Mouse (Mus musculus): ENCODE measurements around the gene Ntsr1.

Ntsr1 gene

DNA sequence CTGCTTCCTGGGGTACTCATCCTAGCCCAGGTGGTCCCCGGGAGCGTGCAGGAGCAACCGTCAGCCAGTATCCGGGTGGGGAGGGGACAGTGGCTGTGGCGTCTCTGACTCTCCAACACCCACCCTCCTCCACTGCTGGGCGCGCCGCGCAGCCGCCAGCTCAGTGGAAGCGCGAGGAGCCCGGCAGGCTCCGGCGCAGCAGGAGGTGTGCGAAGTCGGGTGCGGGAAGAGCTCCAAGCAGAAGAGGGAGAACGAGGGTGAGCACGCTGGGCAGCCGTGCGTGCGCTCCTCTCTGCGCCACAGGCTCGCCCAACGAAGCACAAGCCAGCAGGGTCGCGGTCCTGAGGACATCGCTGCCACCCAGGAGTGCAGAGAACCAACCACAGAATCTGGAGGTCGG, at the start of gene Ntsr1:
Ntsr1 (plus strand) TSS at position 236 of the 400 bp plus-strand sequence.
- DNase-seq (ENCODE audit: inconsistent age in 2 of 2, low spot score in 1 of 2), result no peak

DNA sequence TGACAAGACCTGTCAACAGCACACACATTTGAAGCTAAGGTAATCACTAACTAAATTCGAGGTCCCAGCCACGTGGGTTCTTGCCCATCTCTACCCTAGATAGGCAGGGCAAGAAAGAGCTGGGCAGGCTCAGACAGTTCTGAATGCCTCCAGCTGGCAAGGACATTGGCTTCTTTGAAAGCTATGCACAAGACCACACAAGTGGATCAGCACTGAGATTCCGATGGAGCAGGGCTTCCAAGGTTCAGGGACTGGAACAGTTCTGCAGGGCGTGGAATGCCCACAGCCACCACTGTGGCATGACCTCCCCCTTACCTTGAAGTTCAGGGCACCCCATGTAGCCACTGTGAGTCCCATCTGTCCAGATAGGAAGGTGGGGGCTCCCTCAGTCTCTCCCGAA, 49.2 kb upstream of the Ntsr1 start:
- DNase-seq (ENCODE audit: inconsistent age in 2 of 2, low spot score in 1 of 2), result no peak

DNA sequence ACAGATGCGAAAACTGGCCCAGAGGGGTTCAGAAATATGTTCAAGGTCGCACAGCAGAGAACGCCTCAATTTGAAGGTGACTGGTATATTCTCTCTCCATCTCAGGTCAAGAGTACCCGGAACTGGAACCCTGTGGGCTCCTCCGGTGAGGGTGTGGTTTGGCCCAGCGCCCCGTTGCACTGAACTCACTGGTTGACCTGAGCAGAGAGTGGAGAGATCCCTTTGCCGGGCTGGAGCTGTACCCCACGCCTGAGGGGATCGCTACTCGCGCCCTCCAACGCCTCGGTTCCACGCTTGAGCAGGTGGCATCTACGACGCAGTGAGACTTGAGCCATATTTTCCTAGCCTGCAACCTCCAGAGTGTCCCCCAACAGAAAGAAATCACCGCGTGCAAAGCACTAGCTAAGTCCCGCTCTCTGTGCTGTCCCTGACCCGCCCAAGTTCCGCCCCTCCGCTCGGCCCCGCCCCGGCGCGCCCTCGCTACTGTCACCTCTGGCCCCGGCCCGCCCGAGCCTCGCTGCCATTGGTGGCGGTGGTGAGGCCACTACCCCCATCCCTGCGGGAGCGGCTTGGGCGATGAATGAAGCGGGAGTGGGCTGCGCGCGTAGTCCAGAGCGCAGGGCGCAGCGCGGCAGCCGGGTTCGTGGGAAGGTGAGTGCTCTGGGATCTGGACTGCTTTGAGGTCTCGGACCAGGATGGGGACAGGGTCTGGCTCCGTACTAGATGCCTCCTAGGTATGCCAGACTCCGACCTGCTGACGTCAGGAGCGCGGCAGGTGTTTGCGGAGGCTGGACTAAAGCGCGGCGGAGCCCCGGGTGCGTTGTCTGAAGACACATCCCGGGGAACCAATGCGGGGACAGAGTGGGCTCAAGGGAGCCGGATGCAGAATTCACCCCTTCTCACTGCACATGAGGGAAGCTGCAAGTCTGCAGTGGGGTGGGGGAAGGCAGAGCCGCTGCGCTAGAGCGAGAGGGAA, 43.8 kb upstream of the Ntsr1 start, which contains the start of gene Slco4a1:
Slco4a1 (plus strand) TSS at position 523 of the 976 bp plus-strand sequence.
- DNase-seq (ENCODE audit: inconsistent age in 2 of 2, low spot score in 1 of 2), result peak; percentile 86 to 94

DNA sequence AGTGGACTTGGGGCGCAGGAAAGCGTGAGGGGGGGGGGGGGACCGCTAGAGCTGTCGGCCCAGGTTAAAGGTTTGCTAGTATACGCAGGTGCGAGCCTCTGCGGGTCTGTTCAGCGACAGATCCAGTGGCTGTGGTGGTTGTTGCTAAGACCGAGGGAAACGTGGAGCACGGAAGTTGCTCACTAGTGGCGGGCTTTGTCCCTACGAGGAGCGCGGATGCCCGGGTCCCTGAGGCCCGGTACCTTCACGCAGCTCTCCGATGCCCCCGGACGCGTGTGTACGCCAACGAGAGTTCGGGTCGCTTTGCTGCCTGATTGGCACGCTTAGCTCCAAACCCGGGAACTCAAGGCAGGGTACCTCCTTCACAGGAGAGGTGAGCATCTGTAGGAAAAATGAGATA, 43.1 kb upstream of the Ntsr1 start:
- no peak for DNase-seq (ENCODE audit: inconsistent age in 2 of 2, low spot score in 1 of 2)

DNA sequence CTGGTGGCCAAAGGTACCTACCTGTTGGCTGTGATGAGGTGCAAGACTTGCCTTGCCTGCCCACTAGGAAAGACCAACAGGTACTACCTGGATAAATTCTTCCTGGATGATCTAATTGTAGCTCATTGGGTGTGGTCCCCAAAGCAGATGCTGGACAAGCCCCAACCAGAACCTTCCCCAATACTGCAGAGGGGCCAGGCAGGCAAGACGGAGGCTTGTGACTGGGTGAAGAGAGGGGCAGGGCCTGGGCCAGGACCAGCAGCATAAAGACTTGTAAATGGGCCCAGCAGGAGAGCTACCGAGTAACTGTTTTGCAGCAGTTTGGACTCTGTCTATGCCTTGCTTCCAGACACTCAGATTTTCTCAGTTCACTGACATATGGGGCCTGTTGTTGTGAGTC, 42.1 kb upstream of the Ntsr1 start:
- DNase-seq (ENCODE audit: inconsistent age in 2 of 2, low spot score in 1 of 2), result no peak

DNA sequence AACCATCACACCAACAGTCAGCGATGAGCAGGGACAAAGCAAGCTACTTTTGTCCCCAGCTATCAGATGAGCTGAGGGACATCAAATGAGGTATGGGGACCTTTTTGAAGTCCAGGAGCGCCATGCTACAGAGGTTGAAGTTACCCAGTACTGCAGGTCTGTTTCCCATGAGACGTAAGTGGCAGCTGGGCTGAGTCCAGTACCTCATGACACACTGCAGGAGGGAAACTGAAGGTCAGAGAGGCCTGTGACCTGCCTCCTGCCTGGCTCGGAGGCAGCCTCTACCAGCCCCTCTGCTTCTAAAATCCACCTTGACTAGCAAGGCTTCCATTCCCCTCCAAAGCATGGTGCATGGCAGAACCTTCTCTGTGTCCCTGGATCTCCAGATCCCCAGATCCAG, 40.3 kb upstream of the Ntsr1 start:
- no peak for DNase-seq (ENCODE audit: inconsistent age in 2 of 2, low spot score in 1 of 2)

DNA sequence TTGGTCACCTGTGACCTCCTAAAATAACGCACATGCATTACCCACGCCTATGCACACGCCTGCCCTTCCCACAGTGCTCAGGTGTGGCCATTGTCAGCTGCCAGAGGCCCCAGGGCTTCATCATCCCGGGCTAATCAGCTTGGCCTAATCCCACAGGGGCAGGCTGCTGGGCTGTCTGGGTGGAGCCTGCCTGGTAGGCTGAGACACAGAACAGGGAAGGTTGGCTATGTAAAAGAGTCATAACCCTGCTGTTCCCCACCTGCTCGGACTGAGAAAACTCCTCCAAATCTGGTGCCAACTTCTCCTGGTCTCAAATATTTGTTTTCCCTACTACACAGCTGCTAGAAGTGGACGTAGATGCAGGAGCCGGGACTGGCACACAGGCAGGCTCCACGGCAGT, 39.0 kb upstream of the Ntsr1 start:
- no peak for DNase-seq (ENCODE audit: inconsistent age in 2 of 2, low spot score in 1 of 2)

DNA sequence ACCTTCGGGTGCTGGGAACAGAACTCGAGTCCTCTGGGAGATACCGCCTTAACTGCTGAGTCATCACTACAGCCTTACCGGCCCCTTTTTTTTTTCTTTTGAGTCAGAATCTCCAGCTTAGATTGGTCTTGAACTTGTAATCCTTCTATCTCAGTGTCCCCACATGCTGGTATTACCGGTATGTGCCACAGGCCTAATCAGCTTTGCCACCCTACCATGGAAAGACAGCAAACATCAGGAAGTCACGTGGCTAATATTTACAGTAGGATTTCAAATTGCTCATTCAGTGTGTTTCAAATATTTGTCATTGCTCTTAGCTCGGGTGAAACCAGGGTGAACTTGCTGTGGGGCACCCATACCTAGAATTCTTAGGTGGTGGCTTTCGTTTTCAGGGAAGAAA, 37.2 kb upstream of the Ntsr1 start:
- DNase-seq (ENCODE audit: inconsistent age in 2 of 2, low spot score in 1 of 2), result no peak

DNA sequence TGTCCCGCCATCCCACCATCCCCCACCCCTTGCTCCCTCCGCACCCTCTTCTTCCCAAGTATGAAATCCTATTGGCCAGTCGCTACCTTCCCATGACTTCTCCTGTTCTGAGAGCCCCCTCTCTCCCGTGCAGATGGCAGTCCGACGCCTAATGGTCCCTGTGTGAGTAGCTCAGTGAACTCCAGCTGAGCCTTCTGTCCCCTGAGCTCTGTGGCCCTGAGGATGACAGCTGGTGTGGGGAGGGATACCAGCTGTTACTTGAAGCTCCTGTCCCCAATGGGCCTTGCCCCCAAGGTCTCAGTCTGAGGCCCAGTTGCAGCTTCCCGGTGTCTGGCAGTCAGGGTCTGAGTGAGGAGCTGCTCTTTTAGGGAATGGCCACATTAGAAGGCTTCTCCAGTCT, 33.3 kb upstream of the Ntsr1 start:
- no peak for DNase-seq (ENCODE audit: inconsistent age in 2 of 2, low spot score in 1 of 2)

DNA sequence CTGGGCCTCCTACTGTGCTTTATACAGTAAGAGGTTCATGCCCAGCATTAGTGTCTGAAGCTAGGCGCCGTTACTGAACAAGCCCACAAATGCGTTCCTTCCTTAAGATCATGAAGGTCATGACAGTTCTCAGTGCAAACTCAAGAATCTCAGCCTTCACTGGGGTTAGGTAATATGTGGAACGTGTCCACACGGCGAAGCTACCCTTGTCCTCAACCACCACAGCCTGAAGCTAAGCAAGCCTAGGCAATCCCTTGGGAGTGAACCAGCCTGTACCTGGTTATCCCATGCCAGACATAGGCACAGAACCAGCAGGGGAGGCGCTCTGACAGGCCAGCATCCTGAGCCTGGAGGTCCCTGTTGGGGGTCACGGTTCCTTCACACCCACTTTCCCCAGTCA, 30.9 kb upstream of the Ntsr1 start:
- no peak for DNase-seq (ENCODE audit: inconsistent age in 2 of 2, low spot score in 1 of 2)

DNA sequence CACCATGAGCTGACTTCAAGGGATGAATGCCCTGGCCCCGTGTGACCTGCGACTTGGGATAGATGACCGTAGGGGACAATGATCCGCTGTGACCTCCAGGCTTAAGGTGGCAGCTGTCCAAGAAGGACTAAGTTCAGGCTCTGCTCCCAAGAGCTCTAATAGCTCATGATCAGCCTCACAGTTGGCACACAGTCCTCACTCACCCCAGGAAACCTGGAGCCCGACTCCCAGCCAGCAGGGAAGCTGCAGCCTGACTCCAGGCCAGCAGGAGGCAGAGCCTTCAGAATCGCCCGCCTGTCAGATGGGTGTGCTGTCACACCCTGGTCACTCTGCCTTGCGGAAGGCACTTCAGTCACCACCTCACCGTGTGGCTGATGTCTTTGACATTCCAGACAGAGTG, 30.0 kb upstream of the Ntsr1 start:
- DNase-seq (ENCODE audit: inconsistent age in 2 of 2, low spot score in 1 of 2), result peak in 1 of 2 experiments; percentile 51

DNA sequence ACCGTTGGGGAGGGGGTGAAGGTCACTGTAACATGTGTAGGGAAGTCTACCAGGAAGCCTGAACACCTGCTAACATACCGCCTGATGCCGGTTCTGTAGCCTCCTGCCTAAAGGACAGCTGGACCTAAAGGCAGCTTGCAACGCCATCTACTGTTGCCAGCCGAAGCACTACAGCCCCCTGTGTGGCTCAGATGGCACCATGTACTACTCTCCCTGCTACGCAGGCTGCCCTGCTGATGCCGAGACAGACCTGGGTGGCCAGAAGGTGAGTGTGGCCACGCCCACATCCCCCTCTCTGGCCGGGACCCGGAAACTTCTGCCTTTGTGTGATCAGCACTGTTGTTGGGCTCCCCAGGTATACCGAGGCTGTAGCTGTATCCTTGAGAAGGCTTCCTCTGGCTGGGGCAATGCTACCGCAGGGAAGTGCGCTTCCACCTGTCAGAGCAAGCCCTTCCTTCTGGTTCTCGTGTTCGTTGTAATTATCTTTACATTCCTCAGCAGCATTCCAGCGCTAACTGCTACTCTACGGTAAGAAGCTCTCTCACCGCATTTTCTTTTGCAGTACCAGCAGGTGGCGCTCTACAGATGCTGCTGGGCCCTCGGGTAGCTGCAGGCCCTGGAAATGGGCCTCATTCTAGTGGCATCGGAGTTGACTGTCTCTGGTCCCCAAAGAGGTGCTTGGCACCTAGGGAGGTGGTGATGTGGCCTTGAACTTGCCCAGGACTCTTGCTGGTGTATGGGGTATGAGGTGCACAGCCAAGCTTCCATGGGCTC, 27.3 kb upstream of the Ntsr1 start:
- DNase-seq (ENCODE audit: inconsistent age in 2 of 2, low spot score in 1 of 2), result peak in 1 of 2 experiments; percentile 19

DNA sequence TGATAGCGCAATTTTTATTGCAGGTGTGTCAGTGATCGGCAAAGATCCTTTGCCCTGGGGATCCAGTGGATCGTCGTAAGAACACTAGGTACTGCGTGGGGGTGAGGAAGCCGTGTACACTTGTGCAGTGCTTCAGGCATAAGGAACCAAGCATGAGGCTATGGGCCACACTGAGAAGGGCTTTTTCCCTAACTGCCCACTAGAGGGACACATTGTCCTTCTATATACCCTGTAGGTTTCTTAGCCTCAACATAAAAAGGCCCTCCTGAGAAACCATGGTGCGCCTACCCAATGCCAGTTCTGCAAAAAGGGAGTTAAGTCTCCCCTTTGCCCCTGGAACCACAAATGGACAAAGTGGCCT, 26.7 kb upstream of the Ntsr1 start:
- peak; percentile 28 to 81 for DNase-seq (ENCODE audit: inconsistent age in 2 of 2, low spot score in 1 of 2)

DNA sequence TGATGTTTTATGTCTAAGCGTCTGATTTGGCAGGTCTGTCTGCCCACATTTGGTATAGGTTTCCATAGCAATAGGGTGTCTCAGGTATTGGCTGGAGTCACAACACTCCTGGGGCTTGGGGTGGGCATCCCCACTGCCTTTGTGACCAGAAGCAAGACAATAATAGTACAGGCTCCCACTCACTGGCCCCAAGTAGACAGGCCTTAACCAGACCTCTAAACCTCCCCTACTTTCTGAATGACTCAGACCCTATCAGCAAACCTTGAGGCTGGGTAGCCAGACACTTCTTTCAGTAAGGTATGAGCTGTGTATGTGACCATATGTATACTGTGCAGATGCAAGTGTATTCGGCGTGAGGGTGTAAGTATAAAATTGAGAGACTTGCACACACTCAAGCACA, 24.9 kb upstream of the Ntsr1 start:
- no peak for DNase-seq (ENCODE audit: inconsistent age in 2 of 2, low spot score in 1 of 2)

DNA sequence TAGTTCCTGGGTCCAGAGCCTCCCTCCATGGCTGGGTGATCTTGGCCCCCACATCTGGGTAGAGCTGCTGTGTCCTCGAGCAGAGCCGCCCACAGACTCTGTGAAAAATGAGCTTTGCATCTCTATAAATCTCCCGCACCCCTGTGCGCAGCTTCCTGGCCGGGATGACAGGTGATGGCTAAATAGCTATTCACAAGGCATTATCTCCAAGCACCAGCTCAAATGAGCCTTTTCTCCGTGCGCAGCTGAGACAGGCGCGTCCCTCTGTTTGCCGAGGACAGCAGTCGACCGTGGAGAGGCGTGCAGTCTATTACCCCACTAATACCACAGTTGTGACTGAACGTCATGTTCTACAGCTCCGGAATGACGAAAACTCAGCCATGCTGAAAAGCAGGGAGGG, 17.5 kb upstream of the Ntsr1 start:
- no peak for DNase-seq (ENCODE audit: inconsistent age in 2 of 2, low spot score in 1 of 2)

DNA sequence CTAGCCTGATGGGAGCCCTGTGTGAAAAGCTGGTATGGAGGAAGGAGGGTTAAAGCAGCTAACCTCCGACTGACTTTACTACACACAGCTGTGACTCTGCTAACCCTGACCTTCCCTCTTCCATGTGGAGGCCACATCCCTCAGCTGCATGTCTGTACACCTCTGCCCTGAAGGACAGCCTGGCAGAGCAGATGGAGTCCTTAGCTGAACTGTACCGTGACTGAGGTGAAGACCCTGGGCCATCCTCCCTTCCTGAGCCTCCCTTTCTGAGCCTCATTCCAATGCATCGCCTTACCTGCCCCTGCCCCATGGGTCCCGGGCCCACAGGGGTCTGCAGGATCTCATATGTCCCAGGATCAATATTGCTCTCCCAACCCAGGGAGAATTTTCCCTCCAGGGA, 14.9 kb upstream of the Ntsr1 start:
- DNase-seq (ENCODE audit: inconsistent age in 2 of 2, low spot score in 1 of 2), result no peak

DNA sequence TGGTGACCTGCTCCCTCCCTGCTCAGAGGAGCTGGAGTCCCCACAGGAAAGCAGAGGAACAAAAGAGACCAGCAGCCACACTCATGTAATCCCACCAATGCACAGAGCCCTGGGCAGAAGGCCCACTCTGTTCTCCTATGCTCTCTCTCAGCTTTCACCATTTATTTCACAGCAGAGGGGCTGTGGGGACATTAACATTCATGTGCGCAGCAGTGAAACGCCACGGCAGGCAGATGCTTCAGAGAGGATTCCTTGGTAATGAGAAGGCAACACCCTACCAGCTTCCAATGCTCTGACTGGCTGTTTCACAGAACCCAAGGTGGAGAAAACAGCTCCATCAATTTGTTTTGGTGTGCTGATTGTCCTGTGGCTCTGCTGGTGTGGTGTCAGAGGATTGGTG, 14.5 kb upstream of the Ntsr1 start:
- no peak for DNase-seq (ENCODE audit: inconsistent age in 2 of 2, low spot score in 1 of 2)

DNA sequence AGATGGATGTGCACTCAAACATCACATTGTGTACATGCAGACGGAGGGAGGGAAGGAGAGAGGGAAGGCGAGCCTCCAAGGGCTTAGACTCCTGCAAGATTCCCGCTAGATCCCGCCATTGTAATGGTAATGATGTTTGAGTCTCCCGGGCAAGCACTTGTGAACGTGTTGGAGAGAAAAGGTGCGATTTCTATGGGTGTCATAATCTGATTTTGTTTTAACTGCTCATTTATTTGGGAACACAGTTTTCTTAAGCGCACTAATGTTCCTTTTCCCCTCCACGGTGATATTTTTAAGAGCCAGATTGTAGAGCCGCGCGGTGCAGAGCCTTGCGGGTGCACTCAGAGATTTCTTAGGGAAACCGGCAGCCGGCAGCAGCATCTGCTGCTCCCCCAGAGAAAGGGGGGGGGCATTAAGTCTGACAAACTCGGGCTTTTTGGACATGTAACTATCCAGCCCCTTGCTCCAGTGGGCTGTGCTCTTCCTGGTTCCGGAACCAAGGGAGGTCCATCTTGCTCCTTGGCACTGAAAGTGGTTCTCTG, 11.5 kb upstream of the Ntsr1 start:
- DNase-seq (ENCODE audit: inconsistent age in 2 of 2, low spot score in 1 of 2), result no peak

DNA sequence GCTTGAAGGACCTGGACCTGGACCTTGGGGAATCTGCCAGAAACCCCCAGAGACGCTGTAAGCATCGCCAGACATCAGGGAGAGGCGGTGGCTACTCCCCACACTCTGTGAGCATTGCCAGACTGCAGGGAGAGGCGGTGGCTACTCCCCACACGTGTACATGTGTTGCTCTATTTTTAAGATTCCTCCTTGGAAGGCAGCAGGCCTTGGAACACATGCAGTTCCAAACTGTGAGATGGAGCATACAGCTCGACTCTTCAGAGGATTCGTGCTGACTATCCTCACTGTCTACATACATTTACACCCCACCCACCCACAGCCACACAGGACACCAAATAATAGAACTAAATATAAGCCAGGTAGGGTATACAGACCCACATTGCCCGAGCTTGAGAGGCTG, 3.9 kb upstream of the Ntsr1 start:
- DNase-seq (ENCODE audit: inconsistent age in 2 of 2, low spot score in 1 of 2), result no peak

DNA sequence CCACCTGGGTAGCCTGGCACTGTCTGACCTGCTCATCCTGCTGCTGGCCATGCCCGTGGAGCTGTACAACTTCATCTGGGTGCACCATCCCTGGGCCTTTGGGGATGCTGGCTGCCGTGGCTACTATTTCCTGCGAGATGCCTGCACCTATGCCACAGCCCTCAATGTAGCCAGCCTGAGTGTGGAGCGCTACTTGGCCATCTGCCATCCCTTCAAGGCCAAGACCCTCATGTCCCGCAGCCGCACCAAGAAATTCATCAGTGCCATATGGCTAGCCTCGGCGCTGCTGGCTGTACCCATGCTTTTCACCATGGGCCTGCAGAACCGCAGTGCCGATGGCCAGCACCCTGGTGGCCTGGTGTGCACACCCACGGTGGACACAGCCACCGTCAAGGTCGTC, 950 bp downstream of the Ntsr1 start:
- DNase-seq (ENCODE audit: inconsistent age in 2 of 2, low spot score in 1 of 2), result no peak

DNA sequence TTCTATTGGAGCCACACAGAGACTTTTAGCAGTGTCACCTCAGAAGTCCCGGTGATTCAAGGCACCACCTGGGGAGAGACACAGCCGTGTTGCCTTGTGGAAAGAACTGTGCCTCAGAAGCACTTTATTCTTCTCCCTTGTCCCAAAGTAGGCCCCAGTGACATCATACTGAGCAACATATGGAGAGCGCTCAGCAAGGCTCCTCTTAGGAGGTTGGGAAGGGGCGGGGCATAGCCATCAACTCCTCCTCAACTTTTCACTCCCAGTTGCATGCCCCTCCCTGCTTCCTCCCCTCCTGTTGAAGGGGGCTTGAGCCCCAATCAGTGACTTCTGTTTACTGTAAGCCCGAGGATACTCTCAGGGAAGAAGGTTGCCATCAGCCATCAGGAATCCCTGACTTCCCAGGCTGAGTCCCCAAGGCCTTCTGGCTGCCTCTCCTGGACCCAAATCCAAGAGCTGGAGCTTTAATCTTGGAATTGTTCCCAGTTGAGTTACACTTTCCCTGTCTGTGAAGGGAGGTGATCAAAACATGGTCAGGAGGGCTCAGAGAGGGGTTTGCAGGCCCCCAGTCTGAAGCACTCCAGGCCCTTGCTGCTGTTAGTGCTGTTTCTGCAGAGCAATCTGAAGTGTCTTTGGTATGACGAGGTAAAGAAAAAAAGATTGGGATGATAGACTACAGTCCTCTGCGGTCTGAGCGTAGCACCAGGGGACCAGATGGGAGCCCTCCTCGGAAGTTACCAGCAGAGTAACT, 1.6 kb downstream of the Ntsr1 start:
- no peak for DNase-seq (ENCODE audit: inconsistent age in 2 of 2, low spot score in 1 of 2)

Measured in adrenal gland, adult (tissue).